Mouse (Mus musculus): ENCODE data around the gene Znhit3. TPM values are rescaled to one million over a fixed set of nuclear protein-coding genes. Genes with fewer than 3 reads are reported as not detected.

Znhit3 gene
- 14.2 and 14.5 TPM in 2 replicates for polyA plus RNA-seq (2012; rRNA removed)

DNA sequence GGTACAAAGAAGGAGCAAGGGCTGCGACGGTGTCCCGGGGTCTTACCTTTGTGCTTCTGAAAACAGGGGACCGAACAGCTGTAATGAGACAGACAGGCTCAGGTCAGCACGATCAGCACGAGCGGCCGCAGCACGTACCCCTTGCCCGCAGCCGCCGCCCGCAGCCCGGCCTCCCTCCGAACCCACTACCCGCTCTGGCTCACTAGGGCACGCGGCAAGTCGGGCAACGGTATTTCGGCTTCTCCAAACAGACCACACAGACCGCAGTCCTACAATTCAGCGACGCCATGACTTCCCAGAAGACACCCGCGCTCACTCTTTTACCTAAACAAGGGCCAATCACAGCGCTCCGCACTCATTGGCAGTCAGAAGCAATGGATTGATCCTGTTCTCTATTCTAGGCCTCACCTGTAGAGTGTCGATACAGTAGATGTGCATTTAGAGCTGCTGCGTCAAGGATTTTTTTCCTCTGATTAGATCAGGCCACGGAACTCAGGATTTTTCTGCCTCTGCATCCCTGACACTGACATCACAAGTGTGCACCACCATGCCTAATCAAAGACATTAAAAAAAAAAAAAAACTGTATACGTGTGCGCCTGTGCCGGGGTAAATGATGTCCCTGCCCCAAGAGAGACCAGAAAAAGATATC is at the start of gene Znhit3:
Gene Znhit3 (minus strand): TSS at position 314 of the 650 bp plus-strand sequence.
- DNase-seq (ENCODE audit: low read depth, low spot score), result peak; percentile 73

DNA sequence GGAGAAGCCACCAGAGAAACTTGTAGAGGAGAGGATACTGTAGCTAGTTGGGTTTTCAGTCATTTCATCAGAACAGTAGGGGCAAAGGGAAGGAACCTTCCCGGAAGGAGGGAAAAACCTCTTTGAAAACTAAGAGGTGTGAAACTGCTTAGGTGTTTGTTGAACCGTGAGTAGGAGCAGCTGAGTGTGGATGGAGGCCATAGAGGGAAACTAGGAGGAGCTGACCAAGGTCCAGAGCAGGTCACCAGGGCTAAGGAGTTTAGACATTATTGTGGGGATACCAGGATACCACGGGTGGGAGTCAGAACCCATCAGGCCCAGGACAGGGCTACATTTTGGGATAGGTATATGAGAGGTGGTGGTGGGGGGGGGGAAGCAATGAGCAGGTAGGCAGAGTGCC is 47.4 kb upstream of the Znhit3 start:
- no peak for DNase-seq (ENCODE audit: low read depth, low spot score)
- WGBS, result 75% methylated on average over 3 of the region's 3 CpGs

More for the DNA sequence above, at the start of gene Znhit3:
- 5% methylated on average over 34 of the region's 34 CpGs for WGBS

DNA sequence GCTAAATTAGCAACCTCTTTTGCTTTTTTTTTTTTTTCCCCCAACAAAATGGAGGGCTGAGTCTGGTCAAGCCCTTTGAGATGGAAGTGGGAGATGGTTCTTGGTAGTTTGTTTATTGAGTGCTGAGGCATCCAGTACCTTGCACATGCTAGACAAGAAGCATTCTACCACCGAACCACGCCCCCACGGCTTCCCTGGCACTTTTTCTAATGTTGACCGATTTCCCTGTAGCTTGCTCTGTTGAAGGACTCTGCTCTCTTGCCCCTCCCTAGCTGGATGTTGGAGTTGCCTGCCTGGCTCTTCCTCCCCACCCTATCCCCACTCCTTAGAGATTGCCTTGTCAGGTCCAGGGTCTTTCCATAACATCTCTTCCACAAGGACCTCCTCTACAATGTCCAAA is 46.4 kb upstream of the Znhit3 start:
- 16% methylated on average over 4 of the region's 4 CpGs for WGBS
- DNase-seq (ENCODE audit: low read depth, low spot score), result no peak

DNA sequence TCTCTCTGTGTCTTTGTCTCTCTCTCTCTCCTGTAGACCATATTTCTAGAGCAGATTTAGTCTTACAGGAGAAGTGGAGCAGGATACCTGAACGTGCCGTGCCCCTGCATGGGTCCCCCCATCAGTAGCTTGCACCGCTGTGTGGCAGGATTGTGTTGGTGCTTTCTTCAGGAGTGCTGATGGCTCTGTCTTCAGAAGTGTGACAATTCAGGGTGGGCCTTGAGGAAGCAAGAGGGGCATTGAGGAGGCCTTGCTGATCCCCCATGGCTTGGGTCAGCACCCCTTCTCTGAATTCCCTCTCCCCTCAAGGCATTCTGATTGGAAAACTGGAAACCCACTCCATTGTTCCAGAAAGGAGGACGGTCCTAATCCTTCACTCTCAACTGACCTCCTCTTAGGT is 45.4 kb upstream of the Znhit3 start:
- no peak for DNase-seq (ENCODE audit: low read depth, low spot score)
- 95% methylated on average over 4 of the region's 4 CpGs for whole genome bisulfite sequencing

DNA sequence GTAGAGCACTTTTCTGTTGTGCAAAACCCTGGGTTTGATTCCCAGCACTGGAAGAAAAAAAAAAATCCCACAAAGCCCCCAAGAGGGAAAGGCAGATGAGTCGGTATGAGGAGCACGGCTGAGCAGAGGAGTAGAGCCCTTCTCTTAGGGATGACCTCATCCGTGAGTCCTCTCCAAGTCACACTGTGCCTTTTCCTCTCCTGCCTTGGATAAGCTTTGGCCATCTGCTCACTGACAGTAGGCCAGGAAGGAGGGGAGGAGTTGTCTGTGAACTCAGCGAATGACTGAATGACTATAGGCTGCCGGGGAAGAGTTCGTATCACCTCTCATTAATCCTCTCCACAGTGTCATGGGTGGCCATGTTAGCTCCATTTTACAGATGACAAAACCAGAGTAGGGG is 44.6 kb upstream of the Znhit3 start:
- DNase-seq (ENCODE audit: low read depth, low spot score), result no peak
- 73% methylated on average over 6 of the region's 6 CpGs for WGBS

DNA sequence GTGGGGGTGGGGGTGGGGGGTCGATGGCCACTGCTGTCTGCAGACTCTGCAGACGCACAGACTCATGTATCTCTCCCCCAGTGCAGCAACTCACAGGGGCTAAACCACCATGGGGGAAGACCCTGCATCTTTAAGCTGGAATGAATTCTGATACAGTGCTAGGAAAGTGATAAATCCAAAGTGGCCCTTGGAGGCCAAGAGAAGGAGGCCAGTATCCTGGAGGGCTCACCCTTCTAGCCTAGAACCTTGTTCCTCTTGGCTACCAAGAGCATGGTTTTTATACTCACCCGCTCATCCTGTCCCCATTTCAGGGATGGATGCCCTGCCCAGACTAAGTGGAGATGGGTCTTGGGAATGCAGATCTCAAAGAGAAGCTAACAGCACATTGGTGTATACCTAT is 44.1 kb upstream of the Znhit3 start:
- WGBS, result 51% methylated on average over 3 of the region's 3 CpGs
- DNase-seq (ENCODE audit: low read depth, low spot score), result no peak

DNA sequence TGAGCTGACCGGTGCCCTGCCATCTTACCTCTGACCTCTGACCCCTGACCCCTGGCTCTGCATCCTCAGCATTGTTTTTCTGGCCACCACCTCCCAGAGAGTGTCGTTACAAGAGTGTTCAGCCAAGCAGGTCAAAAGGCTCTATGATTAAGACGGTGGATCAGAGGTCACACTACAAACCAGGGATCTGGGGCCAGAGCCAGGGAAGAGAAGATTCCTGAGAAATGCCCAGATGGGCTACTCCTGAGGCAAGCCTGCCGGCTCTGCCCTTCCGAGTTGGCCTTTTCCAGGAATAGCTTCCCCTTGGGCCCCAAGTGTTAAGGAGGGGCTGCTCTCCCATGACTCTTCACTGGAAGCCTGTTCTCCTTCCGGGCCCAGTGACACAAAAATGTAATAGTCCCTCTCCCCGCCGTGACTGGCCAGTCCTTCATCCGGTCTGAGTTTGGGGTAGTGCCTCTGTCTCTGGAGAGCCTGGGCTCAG is 43.6 kb upstream of the Znhit3 start:
- DNase-seq (ENCODE audit: low read depth, low spot score), result no peak
- 14% methylated on average over 9 of the region's 9 CpGs for WGBS

DNA sequence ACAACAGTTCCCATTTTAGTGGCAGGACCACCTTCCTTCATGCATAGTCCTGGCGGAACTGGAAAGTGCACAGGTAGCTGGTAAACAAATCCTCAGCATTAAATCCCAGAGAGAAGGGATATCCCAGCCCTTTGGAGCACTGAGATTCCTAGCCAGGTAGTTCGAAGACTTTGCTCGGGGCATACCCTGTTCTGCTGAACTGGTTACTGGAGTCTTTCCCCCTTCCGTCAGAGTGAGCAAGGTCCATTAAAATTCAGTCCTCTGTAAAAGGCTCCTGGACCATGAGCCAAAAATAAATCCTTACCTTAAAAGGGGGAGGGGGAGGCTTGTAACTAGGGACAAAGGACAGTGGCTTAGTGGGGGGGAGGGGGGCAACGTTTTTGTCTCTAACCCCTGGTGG is 43.0 kb upstream of the Znhit3 start:
- DNase-seq (ENCODE audit: low read depth, low spot score), result no peak
- WGBS, result 24% methylated on average over 5 of the region's 5 CpGs

DNA sequence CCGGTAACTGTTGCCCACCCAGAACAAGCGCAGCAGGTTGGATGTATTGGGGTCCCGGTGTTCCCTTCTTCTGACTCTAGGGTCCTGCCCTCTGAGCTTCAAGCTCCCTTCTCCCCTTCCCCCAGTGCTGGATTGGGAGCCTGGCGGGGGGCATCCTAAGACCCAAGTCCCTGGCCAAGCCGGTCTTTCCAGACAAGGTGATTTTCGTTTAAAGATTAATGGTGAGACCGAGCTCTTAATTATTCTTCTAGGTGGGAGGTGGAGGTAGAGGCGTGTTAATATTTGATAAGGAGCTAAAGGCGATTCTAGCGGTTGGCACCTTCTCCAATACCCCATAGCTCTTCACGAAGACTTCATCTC is 42.1 kb upstream of the Znhit3 start:
- no peak for DNase-seq (ENCODE audit: low read depth, low spot score)
- 4% methylated on average over 11 of the region's 11 CpGs for WGBS

DNA sequence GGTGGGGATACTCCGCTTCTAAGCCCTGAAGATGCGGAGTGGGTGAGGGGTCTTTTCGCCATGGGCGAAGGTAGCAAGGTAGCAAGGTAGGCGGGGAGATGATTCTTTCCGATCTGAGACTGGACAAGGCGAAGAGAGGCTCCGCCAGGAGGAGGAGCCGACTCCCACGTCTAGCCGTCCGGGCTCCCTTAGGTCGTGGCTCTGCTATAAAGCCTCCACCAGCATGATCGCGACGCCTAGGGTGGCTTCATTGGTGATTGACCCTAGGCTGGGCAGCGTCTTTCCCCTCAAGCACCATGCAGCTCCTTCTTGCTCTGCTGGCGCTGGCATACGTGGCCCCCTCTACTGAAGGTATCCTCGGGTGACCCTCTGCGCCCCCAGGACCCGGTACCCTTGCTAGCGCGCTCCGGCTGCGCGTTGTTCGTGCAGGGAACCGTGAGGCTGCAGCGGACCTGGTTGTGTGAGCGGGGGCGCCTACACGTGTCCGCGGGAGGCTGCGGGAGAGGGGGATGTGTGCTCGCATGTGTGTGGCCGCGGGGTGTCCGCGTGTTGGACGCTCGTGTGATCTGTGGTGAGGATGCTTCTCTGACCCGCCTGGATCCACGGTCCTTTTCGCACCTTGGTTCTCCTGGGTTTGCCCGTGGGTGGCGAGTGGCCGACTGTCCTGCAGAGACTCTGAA is 41.6 kb upstream of the Znhit3 start, which contains the start of gene Car4:
Gene Car4 (plus strand): TSS at position 196 of the 680 bp plus-strand sequence.
- no peak for DNase-seq (ENCODE audit: low read depth, low spot score)
- 2% methylated on average over 49 of the region's 49 CpGs for WGBS

DNA sequence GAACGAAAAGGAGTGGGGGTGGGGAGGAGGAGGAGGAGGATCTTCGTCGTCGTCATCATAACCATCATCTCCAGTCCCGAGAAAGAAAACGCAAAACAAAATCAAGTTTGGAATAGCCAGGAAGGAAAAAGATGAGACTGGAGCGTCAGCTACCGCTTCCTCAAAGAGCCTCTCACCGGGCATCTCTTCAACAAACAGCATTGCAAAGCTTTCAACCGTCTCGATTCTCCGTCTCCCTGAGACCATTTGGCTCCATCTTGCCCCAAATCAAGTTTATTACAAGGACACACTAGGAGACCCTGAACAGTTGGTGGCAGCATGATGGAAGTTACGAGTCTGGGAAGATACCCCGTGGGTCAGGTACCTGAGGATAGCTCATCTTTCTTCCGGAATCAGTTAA is 41.0 kb upstream of the Znhit3 start:
- WGBS, result 10% methylated on average over 15 of the region's 15 CpGs
- DNase-seq (ENCODE audit: low read depth, low spot score), result no peak

DNA sequence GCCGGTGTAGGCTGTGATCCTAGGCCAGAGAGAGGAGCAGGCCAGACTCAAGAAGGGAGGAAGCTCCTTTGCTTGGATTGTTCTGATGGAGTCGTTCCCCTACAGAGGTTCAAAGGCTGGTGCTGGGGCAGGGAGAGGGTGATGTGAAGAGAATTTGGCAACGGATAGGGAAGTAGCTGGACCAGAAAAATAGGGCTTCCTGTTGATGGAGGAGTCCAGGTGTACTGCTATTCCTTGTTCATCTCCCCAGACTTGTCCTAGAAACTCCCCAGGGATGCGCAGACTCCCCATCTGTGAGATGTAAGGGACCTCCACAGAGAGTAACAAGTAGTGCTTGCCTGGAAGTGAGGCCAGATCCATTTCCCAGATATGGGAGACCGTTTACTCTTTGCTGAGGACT is 40.2 kb upstream of the Znhit3 start:
- DNase-seq (ENCODE audit: low read depth, low spot score), result no peak
- WGBS, result 40% methylated on average over 5 of the region's 5 CpGs

DNA sequence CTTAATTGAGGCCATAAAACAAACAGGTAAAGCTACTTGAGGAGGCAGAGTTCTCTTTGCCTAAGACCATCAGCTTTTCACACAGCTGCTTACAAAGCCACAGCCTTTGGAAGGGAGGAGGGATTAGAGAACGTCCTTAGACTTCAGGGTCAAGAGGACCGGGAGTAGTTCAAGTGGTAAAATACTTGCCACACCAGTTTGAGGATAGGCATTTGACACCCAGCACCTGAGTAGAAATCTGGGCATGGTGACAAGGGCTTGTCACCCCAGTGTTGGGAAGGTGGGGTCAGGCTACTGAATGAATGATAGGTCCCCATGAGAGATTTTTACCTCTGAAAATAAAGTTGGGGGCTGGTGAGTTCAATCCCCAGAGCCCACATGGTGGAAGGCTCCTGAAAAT is 36.4 kb upstream of the Znhit3 start:
- DNase-seq (ENCODE audit: low read depth, low spot score), result no peak
- 7% methylated on average over 2 of the region's 2 CpGs for WGBS

DNA sequence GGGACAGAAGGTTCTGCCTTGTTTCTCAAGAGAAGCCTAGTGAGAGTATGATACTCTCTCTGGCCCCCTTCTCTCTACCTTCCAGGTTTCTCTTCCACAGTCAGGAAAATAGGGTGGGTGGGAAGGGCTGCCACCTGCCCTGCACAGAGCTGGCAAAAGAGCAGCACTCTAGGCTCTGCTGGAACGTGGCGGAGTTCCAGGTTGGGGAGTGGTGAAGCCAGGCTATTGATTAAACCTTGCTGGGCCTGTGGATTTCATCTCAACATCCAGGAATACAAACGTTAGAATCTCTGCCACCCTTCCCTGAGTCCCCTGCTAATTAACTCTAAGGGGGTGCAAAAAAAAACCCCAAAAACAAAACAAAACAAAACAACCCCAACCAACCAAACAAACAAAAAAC is 32.4 kb upstream of the Znhit3 start:
- 20% methylated on average over 3 of the region's 3 CpGs for WGBS
- no peak for DNase-seq (ENCODE audit: low read depth, low spot score)

DNA sequence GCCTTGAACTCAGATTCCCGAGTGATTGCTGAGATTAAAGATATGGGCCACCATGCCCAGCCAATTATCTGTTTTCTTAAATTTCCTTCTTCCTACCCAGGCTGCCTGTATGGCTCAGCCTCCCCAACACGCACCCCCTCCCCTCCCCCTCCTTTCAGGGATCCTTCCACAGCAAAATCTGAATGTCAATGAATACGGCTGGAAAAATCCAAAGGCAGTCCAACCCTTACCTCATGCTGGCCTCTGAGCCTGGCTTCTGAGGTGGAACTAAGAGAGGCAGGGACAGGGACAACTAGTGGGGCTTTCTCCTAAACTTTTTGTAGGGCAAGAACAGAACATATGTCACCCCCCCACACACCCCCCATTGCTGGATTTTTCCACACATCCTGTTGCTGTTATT is 31.9 kb upstream of the Znhit3 start:
- 40% methylated on average over 3 of the region's 3 CpGs for WGBS
- no peak for DNase-seq (ENCODE audit: low read depth, low spot score)

DNA sequence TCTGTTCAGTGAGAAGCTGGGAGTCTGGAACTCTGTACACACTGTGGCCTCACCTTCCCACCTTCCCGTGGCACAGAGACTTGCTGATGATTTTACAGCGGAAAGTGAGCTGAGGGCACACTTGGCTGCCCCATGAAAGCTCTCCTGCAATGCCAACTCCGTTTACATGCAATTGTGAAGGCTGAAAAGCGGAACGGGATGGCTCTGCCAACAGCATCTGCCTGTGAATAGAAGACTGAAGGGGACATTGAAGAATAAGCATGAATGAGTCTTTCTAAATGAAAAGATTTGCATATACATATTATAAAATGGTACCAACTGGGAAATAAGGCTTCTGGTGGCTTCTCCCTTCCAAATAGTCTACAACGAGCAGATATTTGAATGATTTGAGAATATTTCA is 31.0 kb upstream of the Znhit3 start:
- 58% methylated on average over 6 of the region's 6 CpGs for WGBS
- no peak for DNase-seq (ENCODE audit: low read depth, low spot score)

DNA sequence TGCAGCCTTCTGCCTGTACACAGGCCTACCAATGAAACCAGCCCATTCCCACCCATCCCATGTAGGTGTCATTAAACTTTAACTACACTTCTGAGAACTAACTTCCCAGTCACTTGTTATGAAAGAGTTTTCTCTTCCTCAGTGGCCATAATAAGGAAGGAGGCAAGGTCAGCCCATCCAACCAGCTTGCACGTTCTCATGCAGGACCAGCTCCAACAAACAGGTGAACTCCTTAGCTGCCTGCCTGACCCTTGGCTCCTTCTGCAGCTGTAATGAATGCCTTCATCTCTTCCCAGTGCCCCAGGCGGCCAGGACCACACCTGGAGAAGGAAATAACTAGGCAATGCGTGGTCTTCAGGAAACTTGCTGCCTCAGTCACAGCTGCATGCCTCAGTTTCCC is 29.7 kb upstream of the Znhit3 start:
- WGBS, result 19% methylated on average over 3 of the region's 3 CpGs
- peak; percentile 70 for DNase-seq (ENCODE audit: low read depth, low spot score)

DNA sequence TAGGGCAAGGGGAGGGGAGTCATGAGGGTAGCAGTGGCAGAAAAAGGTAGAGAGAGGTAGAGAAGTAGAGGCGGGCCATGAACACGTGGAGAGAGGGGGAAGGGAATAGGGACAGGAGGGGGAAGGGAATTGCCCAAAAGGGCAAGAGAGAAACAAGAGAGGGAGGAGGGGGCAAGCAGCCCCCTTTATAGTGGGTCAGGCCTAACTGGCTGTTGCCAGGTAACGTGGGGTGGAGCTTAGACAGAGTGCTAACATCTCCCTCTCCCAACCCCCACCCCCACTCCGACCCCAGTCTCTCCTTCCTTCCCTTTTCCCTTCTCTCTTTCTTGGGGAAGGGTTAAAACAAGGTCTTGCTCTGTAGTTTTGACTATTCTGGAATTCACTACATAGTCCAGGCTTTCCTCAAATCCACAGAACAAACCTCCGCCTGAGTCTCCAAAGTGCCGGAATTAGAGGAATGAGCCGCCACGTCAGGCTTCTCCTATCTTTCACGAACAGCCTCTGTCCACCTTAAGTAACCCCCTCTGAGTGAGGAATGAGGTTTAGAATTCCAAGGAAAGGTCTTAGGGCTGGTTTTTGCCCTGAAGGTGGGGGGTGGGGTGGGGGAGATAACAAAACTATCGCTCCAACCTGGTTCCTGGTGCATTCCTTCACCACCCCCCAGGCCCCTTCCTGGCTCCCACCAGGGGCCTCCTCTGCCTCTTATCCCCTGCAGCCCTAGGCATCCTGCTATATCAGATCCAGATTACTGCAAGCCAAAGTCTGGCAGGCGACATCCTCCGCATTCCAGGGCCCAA is 28.7 kb upstream of the Znhit3 start:
- WGBS, result 28% methylated on average over 12 of the region's 12 CpGs
- DNase-seq (ENCODE audit: low read depth, low spot score), result no peak

DNA sequence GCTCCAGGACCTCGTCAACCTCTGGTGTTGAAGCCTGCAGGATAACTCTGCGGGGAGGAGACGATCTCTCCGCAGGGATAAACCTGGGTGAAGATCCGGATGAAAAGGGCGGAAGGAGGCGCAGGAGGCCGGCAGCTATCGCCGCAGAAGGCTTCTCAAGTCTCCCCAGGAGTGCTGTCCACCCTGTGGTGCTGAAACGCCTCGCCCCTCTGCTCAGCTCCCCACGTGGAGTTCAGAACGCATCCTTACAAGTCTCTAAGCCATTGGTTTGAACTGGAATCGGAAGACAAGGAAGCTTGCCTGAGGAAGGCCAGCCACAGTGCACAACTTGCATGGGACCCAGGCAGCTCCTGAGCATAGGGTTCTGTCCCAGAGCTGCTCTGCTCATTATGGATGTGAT is 27.8 kb upstream of the Znhit3 start:
- 1% methylated on average over 15 of the region's 15 CpGs for WGBS
- peak; percentile 44 for DNase-seq (ENCODE audit: low read depth, low spot score)

DNA sequence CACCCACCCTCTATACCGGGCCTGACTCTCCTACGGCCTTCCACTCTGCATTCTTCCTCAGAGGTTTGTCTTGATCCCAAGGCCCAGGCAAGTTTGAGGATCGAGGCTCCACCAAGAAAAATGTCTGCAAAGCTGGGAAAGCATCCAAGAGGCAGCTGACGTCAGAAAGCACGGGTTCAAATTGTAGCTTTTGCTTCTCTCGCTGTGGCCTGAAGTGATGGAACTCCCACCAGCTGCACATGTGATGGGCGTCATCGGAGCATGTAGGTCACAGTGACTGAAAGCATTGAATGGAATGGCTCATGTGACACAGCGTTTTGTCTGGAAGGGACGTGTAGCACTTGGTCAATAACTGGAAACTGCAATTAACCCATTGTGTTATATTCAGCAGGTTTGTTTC is 24.0 kb upstream of the Znhit3 start:
- WGBS, result 74% methylated on average over 10 of the region's 10 CpGs
- DNase-seq (ENCODE audit: low read depth, low spot score), result no peak
